Mouse (Mus musculus) embryonic facial prominence, embryonic 10.5 days (tissue): Measurements from ENCODE around the gene Lce3c. TPM values are rescaled to one million over a fixed set of nuclear protein-coding genes. Genes with fewer than 3 reads are reported as not detected.

ENCODE experiments used
- polyA plus RNA-seq: library from polyadenylated mRNA; unstranded; fragments of >200 nt; fragmentation: Nextera tagmentation; extraction: Ambion mirVana; gene quantifications from 2 replicates; pipeline ENCODE4 v1.2.1, GENCODE M21; 2016

Lce3c gene
- polyA plus RNA-seq, 1 experiment from 2014 or later: not detected

Other genes with a start within 250 kb of the Lce3c start
- gene Lce1e, start 235.4 kb upstream of the Lce3c start, polyA plus RNA-seq: not detected in 2 replicates
- not detected in 2 replicates for gene Lce1f, start 224.1 kb upstream of the Lce3c start, polyA plus RNA-seq
- not detected in 2 replicates for gene Gm38119, start 205.4 kb upstream of the Lce3c start, polyA plus RNA-seq
- gene Lce1g, start 192.1 kb upstream of the Lce3c start, polyA plus RNA-seq: not detected in 2 replicates
- not detected in 2 replicates for gene Lce1h, start 179.4 kb upstream of the Lce3c start, polyA plus RNA-seq
- not detected in 2 replicates for gene Lce1i, start 165.6 kb upstream of the Lce3c start, polyA plus RNA-seq
- not detected in 2 replicates for gene Lce1j, start 154.0 kb upstream of the Lce3c start, polyA plus RNA-seq
- not detected in 2 replicates for gene Lce1k, start 136.6 kb upstream of the Lce3c start, polyA plus RNA-seq
- gene Kprp, start 117.2 kb upstream of the Lce3c start, polyA plus RNA-seq: not detected in 2 replicates
- not detected in 2 replicates for gene Lce1l, start 93.2 kb upstream of the Lce3c start, polyA plus RNA-seq
- gene 2310050C09Rik, start 74.3 kb upstream of the Lce3c start, polyA plus RNA-seq: not detected in 2 replicates
- not detected in 2 replicates for gene Lce3a, start 18.3 kb upstream of the Lce3c start, polyA plus RNA-seq
- not detected in 2 replicates for gene Lce3b, start 11.5 kb upstream of the Lce3c start, polyA plus RNA-seq
- not detected in 2 replicates for gene Lce3d, start 12.9 kb downstream of the Lce3c start, polyA plus RNA-seq
- not detected in 2 replicates for gene Lce3e, start 22.6 kb downstream of the Lce3c start, polyA plus RNA-seq
- gene Lce3f, start 47.7 kb downstream of the Lce3c start, polyA plus RNA-seq: not detected in 2 replicates
- gene Crct1, start 71.2 kb downstream of the Lce3c start, polyA plus RNA-seq: 0.36 TPM in 1 of 2 replicates, not detected in the other
- gene Lce1m, start 74.6 kb downstream of the Lce3c start, polyA plus RNA-seq: not detected in 2 replicates
- gene Gm4858, start 124.3 kb downstream of the Lce3c start, polyA plus RNA-seq: not detected in 2 replicates
- not detected in 2 replicates for gene Crnn, start 200.3 kb downstream of the Lce3c start, polyA plus RNA-seq